Mouse (Mus musculus): ENCODE data around the gene Pde2a. TPM values are rescaled to one million over a fixed set of nuclear protein-coding genes. Genes with fewer than 3 reads are reported as not detected.

Gene Pde2a
- polyA plus RNA-seq, 1 experiment: 12.2 TPM

- H3K27ac ChIP-seq (replicated peaks; ENCODE audit: low read depth, low read length): peak overlapping the region; percentile 98
- H3K4me3 ChIP-seq (ENCODE audit: insufficient read depth, low read depth, low read length): no peak overlapping the region
- H3K4me1 ChIP-seq (ENCODE audit: control insufficient read depth, insufficient read depth, insufficient read length, low read length): peaks cover 53% of the 10 kb centered on the region
Measured at GRCm38 (mm10) chr7:101465850-101466580, 44.5 kb downstream of the Pde2a start.

- Histone ChIP-seq H3K27ac (replicated peaks; ENCODE audit: low read depth, low read length) (peak overlapping the region; percentile 98), H3K4me3 (ENCODE audit: insufficient read depth, low read depth, low read length) (no peak overlapping the region), H3K4me1 (ENCODE audit: control insufficient read depth, insufficient read depth, insufficient read length, low read length) (peaks cover 54% of the 10 kb centered on the region)
Measured at GRCm38 (mm10) chr7:101466581-101467081, 45.1 kb downstream of the Pde2a start.

- peaks cover 55% of the 10 kb centered on the region for H3K4me1 ChIP-seq (ENCODE audit: control insufficient read depth, insufficient read depth, insufficient read length, low read length)
- H3K27ac ChIP-seq (replicated peaks; ENCODE audit: low read depth, low read length): peak overlapping the region; percentile 64
- no peak overlapping the region for H3K4me3 ChIP-seq (ENCODE audit: insufficient read depth, low read depth, low read length)
Measured at GRCm38 (mm10) chr7:101471423-101471822, 49.9 kb downstream of the Pde2a start.

GRCm38 (mm10) chr7:101471968-101472480, 50.5 kb downstream of the Pde2a start:
- H3K4me1 ChIP-seq (ENCODE audit: control insufficient read depth, insufficient read depth, insufficient read length, low read length): peaks cover 57% of the 10 kb centered on the region
- H3K4me3 ChIP-seq (ENCODE audit: insufficient read depth, low read depth, low read length): no peak overlapping the region
- H3K27ac ChIP-seq (replicated peaks; ENCODE audit: low read depth, low read length): peak overlapping the region; percentile 64

DNA sequence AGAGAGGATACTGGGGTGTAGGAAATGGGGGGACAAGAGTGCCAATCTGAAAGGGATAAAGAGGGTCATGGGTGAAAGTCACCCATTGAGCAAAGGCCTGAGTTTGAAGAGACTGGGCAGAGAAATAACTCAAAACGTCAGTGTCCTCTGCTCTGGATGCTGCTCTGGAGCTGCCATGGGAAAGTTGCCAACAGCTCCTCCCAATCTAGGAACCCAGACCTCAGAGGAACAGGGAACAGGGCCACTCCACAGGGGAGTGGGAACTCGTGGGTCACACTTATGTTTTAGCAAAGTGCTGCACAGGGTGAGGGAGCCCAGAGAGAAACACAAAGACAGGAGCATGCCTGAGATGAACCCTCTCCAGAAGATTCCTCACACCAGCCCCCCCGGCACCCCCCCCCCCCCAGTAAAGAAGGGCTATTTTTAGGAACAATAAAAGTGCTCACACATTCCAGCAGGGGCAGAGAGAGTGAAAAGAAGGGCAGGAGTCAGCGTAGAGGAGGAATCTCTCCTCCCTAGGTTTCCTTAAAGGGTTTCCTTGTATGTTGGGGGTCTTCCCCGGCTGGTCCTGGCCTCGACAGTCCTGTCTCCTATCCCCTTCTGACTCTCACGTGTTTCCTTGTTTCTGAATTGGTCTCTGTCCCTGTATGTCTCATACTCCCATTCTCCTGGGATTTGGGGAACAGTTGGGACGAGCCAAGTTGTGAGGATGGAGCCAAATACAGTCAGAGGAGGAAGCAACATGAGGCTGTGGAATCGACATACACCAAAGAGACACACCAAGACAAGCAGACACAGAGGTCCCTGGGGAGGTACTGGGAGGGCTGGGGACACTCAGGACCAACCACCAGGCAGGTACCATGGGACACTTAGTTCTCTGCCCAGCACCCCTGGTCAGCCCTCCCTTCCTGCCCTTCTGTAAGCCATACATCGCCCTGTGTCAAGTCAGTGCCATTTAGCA, 51.4 kb downstream of the Pde2a start:
- peak overlapping the region; percentile 64 for H3K27ac ChIP-seq (replicated peaks; ENCODE audit: low read depth, low read length)
- peaks cover 56% of the 10 kb centered on the region for H3K4me1 ChIP-seq (ENCODE audit: control insufficient read depth, insufficient read depth, insufficient read length, low read length)
- no peak overlapping the region for H3K4me3 ChIP-seq (ENCODE audit: insufficient read depth, low read depth, low read length)

DNA sequence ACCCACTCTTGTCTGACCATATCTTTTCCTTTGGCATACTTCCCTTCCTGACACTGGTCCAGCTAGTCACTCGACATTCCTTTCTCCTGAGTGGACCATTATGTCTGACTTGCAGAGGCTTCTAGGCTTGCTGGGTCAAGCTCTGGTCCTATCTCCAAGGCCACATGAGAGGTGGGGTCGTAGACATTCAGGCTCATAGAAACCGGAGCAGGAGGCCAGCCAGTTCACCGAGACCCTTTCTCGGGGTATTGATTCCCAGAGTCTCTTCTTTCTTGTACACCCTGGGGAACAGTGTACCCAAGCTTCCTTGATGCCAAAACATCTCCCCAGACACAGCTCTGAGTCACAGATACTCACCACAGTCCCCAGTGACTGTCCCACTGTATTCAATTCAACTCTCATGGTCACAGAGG, 52.9 kb downstream of the Pde2a start:
- Histone ChIP-seq H3K4me3 (ENCODE audit: insufficient read depth, low read depth, low read length) (no peak overlapping the region), H3K27ac (replicated peaks; ENCODE audit: low read depth, low read length) (peak overlapping the region; percentile 32), H3K4me1 (ENCODE audit: control insufficient read depth, insufficient read depth, insufficient read length, low read length) (peaks cover 69% of the 10 kb centered on the region)

GRCm38 (mm10) chr7:101476028-101476427, 54.5 kb downstream of the Pde2a start:
- Histone ChIP-seq H3K27ac (replicated peaks; ENCODE audit: low read depth, low read length) (no peak overlapping the region), H3K4me3 (ENCODE audit: insufficient read depth, low read depth, low read length) (no peak overlapping the region), H3K4me1 (ENCODE audit: control insufficient read depth, insufficient read depth, insufficient read length, low read length) (peaks cover 77% of the 10 kb centered on the region)

GRCm38 (mm10) chr7:101476493-101476892, 55.0 kb downstream of the Pde2a start:
- H3K4me1 ChIP-seq (ENCODE audit: control insufficient read depth, insufficient read depth, insufficient read length, low read length): peaks cover 76% of the 10 kb centered on the region
- no peak overlapping the region for H3K27ac ChIP-seq (replicated peaks; ENCODE audit: low read depth, low read length)
- H3K4me3 ChIP-seq (ENCODE audit: insufficient read depth, low read depth, low read length): no peak overlapping the region

- Histone ChIP-seq H3K27ac (replicated peaks; ENCODE audit: low read depth, low read length) (no peak overlapping the region), H3K4me1 (ENCODE audit: control insufficient read depth, insufficient read depth, insufficient read length, low read length) (peaks cover 76% of the 10 kb centered on the region), H3K4me3 (ENCODE audit: insufficient read depth, low read depth, low read length) (no peak overlapping the region)
Measured at GRCm38 (mm10) chr7:101477200-101477599, 55.7 kb downstream of the Pde2a start.

DNA sequence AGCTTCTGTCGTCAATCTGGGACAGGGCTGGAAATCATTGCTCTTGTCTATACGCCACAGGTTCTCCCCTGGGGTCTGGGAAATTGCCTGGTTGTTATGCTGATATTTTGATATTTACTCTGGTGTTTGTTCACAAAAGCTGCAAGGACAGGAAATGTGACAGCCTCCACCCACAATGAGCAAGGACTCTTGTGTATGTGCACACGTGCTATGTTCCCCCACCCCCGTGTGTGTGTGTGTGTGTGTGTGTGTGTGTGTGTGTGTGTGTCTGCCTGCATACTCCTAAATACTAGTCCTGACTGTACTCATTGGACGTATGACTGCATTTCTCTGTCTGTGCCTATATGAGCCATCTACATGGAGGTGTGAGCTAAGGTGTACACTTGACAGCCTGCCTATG, 56.6 kb downstream of the Pde2a start:
- Histone ChIP-seq H3K4me3 (ENCODE audit: insufficient read depth, low read depth, low read length) (no peak overlapping the region), H3K27ac (replicated peaks; ENCODE audit: low read depth, low read length) (no peak overlapping the region), H3K4me1 (ENCODE audit: control insufficient read depth, insufficient read depth, insufficient read length, low read length) (peaks cover 78% of the 10 kb centered on the region)

DNA sequence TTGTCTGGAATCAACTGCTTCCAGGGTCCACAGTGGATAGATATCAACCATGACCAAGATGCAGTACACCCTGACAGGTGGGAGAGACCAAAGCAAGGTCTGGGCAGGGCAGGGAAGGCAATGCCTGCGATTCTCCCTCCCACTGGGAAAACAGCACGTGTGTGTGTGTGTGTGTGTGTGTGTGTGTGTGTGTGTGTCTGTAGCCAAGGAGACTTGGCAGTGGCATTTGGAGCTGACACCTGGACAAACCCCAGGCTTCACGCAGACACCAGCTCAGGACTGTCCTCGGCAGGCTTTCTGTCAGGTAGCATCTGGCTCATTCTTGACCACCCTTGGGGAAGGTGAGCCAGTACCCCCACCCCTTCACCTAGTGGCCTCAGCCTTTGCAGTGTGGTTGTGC, 58.4 kb downstream of the Pde2a start:
- Histone ChIP-seq H3K27ac (replicated peaks; ENCODE audit: low read depth, low read length) (peak overlapping the region; percentile 16), H3K4me3 (ENCODE audit: insufficient read depth, low read depth, low read length) (no peak overlapping the region)

DNA sequence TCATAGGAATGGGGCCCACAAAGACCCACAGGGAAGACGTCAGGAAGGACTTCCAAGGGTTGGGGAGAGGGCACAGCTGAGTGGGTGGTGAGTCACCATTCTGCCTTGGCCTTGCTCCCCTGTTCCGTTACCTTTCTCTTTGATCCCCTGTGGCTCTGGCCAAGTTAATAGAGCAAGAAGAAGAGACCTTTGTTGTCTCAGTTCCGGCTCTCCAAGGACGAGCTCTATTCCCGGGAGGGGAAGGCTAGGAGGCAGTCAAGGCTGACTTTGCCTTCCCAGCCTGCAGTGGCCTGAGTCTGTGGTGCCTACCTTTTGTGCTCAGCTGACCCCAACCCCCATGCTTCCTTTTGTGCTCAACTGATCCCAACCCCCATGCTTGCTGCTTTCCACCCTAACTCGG, 59.2 kb downstream of the Pde2a start:
- H3K27ac ChIP-seq (replicated peaks; ENCODE audit: low read depth, low read length): peak overlapping the region; percentile 27
- H3K4me3 ChIP-seq (ENCODE audit: insufficient read depth, low read depth, low read length): no peak overlapping the region
- H3K4me1 ChIP-seq (ENCODE audit: control insufficient read depth, insufficient read depth, insufficient read length, low read length): peaks cover 67% of the 10 kb centered on the region

More for the DNA sequence above, 58.4 kb downstream of the Pde2a start:
- peaks cover 72% of the 10 kb centered on the region for H3K4me1 ChIP-seq (ENCODE audit: control insufficient read depth, insufficient read depth, insufficient read length, low read length)

- Histone ChIP-seq H3K4me3 (ENCODE audit: insufficient read depth, low read depth, low read length) (no peak overlapping the region), H3K4me1 (ENCODE audit: control insufficient read depth, insufficient read depth, insufficient read length, low read length) (peaks cover 56% of the 10 kb centered on the region), H3K27ac (replicated peaks; ENCODE audit: low read depth, low read length) (peak overlapping the region; percentile 49)
Measured at GRCm38 (mm10) chr7:101481872-101482498, 60.5 kb downstream of the Pde2a start.

DNA sequence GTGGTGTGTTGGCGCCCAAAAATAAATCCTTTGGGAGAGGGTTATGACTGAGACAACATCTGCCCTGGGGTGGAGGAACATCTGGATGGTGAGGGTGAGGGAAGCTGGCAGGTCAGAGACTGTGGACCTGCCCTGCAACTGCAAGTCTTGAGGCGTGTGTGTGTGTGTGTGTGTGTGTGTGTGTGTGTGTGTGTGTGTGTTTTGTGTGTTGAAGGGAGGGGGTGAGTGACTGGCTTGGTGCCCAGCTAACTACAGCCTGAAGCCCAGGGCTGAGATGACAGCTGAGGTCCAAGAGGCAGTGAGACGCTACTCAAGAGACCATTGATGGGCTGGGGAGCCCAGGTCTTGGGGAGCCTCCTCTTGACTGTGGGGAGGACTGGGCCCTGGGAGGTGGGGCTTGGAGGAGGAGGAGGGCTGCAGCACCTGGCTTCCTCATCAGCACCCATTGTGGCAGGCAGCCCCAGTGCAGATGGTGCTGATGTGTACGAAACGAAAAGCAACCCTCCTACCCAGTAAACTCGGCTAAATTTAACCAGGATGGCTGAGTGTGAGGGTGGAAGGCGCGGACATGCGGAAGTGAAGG, 61.1 kb downstream of the Pde2a start:
- Histone ChIP-seq H3K27ac (replicated peaks; ENCODE audit: low read depth, low read length) (peak overlapping the region; percentile 63), H3K4me3 (ENCODE audit: insufficient read depth, low read depth, low read length) (no peak overlapping the region), H3K4me1 (ENCODE audit: control insufficient read depth, insufficient read depth, insufficient read length, low read length) (peaks cover 53% of the 10 kb centered on the region)
